Mouse (Mus musculus) forebrain, embryonic 11.5 days (tissue): ENCODE results near the gene Tfr2. TPM values are rescaled to one million over a fixed set of nuclear protein-coding genes. Genes with fewer than 3 reads are reported as not detected.

ENCODE experiments used
- microRNA-seq: library from miRNA; unstranded; fragments of <30 nt; microRNA quantifications from one replicate; pipeline ENCODE4, GENCODE M21; 2016; ENCODE audit not compliant: insufficient number of aligned reads
- polyA plus RNA-seq: library from polyadenylated mRNA; unstranded; fragments of >200 nt; fragmentation: Nextera tagmentation; extraction: Ambion mirVana; gene quantifications from 2 replicates; pipeline ENCODE4 v1.2.1, GENCODE M21; 2014

Tfr2 gene
- polyA plus RNA-seq, 1 experiment from 2014 or later: 1.2 TPM

Small RNA genes lying within 50 kb of the gene (microRNA-seq; reads per million reads assigned to microRNA genes)
- gene Mir6418: 2.5 reads per million

Other genes starting within 250 kb of the Tfr2 start
- 9.9 and 10.5 TPM in 2 replicates for gene Slc12a9, start 236.2 kb upstream of the Tfr2 start, polyA plus RNA-seq
- gene Ephb4, start 219.7 kb upstream of the Tfr2 start, polyA plus RNA-seq: 34.6 and 35.0 TPM in 2 replicates
- 0.11 and 0.15 TPM in 2 replicates for gene Zan, start 92.8 kb upstream of the Tfr2 start, polyA plus RNA-seq
- gene Pop7, start 67.3 kb upstream of the Tfr2 start, polyA plus RNA-seq: 55.9 and 62.4 TPM in 2 replicates
- gene Gigyf1, start 51.3 kb upstream of the Tfr2 start, polyA plus RNA-seq: 14.0 and 14.9 TPM in 2 replicates
- gene Epo, start 36.6 kb upstream of the Tfr2 start, polyA plus RNA-seq: 0.40 and 0.84 TPM in 2 replicates
- 410 and 508 TPM in 2 replicates for gene Gnb2, start 36.3 kb upstream of the Tfr2 start, polyA plus RNA-seq
- gene Actl6b, start 16.3 kb upstream of the Tfr2 start, polyA plus RNA-seq: 20.5 and 22.8 TPM in 2 replicates
- 20.3 and 22.8 TPM in 2 replicates for gene Mospd3, start 31.2 kb downstream of the Tfr2 start, polyA plus RNA-seq
- 54.8 and 63.0 TPM in 2 replicates for gene Pcolce, start 43.9 kb downstream of the Tfr2 start, polyA plus RNA-seq
- gene Fbxo24, start 59.2 kb downstream of the Tfr2 start, polyA plus RNA-seq: 0.12 and 0.17 TPM in 2 replicates
- 29.8 and 38.0 TPM in 2 replicates for gene Lrch4, start 59.3 kb downstream of the Tfr2 start, polyA plus RNA-seq
- 9.9 and 15.3 TPM in 2 replicates for gene Gm20605, start 59.3 kb downstream of the Tfr2 start, polyA plus RNA-seq
- 9.3 and 10.7 TPM in 2 replicates for gene Sap25, start 71.5 kb downstream of the Tfr2 start, polyA plus RNA-seq
- gene Irs3, start 75.9 kb downstream of the Tfr2 start, polyA plus RNA-seq: 0.25 TPM in 1 of 2 replicates, not detected in the other
- gene Agfg2, start 114.9 kb downstream of the Tfr2 start, polyA plus RNA-seq: 23.5 and 26.0 TPM in 2 replicates
- gene Nyap1, start 171.8 kb downstream of the Tfr2 start, polyA plus RNA-seq: 3.8 and 4.4 TPM in 2 replicates
- gene Tsc22d4, start 175.9 kb downstream of the Tfr2 start, polyA plus RNA-seq: 81.1 and 83.5 TPM in 2 replicates
- 72.8 and 77.9 TPM in 2 replicates for gene Ppp1r35, start 209.0 kb downstream of the Tfr2 start, polyA plus RNA-seq
- 11.9 and 12.4 TPM in 2 replicates for gene Mepce, start 217.8 kb downstream of the Tfr2 start, polyA plus RNA-seq
- gene Zcwpw1, start 218.0 kb downstream of the Tfr2 start, polyA plus RNA-seq: 18.1 and 21.2 TPM in 2 replicates